Mouse (Mus musculus) Patski (cell line): ENCODE measurements at regions not wholly inside any gene's neighbourhood (a gene's known extent, or its start where the extent isn't known, plus 50 kb on each side); places are given as distances from the start of the nearest gene placed in this dataset.
A peak's percentile ranks its signal among the peaks of the same experiment; 100 is the strongest.
"Not testable (repeated sequence)": the region's sequence is repeated elsewhere in the genome, so short reads cannot be mapped to it uniquely, and the experiment has no call there.

Experiments used
- ATAC-seq: fragments of 100-300 bp; one replicate; pipeline ENCODE4 v1.8.0; 2021
- CTCF ChIA-PET: fragments of 350-600 bp; sonication (Branson Sonifier 250); formaldehyde crosslinking; loops from one replicate; lab custom pipeline; 2022; ENCODE audit warnings: inconsistent platforms; lab: Charles Lee
- POLR2A ChIA-PET: fragments of 350-600 bp; sonication (Branson Sonifier 250); formaldehyde crosslinking; loops from one replicate; lab custom pipeline; 2022; ENCODE audit warnings: antibody characterized with exemption, inconsistent platforms; lab: Charles Lee
- DNase-seq: peaks from one replicate; pipeline ENCODE4 v3.0.0-alpha.2; 2011; ENCODE audit warnings: low read depth, low spot score
- H3K27me3 ChIP-seq: fragments of 371-371 bp; one replicate; pipeline ENCODE4 v1.5.1; 2021
- CTCF ChIP-seq: fragments of 100-300 bp; IDR thresholded peaks from one replicate; pipeline ENCODE4 v1.5.1; 2021
- in situ Hi-C: fragments of 300-500 bp; cut with MboI; formaldehyde crosslinking; loops from 3 replicates; pipeline ENCODE4 v1.11.1; 2018; ENCODE audit warnings: low pct_unique_long_range_greater_than_20kb, mixed read lengths

DNA sequence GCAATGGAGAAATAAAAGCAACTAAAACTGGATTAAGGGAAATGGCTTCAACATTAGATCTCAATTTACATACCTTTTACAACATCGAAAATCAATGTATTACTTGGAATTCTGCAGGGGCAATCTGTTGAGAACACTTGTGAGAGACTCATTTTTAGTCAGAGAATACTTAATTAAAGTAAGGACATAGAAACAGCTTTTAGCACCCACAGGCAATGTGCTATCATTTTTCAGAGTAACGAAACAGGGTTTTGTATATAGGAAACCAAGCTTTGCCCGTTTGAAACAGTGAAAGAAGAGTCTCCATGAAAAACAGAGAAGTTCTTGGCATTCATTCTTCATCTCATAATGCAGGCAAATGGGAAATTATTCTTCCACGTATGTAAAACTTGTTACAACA is 196.4 kb downstream of the Tdrd3 start:
- TF ChIP-seq CTCF: no peak
- H3K27me3 ChIP-seq: peaks cover 23% of the 10 kb centered on the region
- ATAC-seq (no peak), DNase-seq (no peak)
- in situ Hi-C loops: no loop called here
- CTCF ChIA-PET: no interaction called here
- POLR2A ChIA-PET: interaction anchor here (0.6 kb wide), 1 partner anchor 13 kb away, joined by 5 read pairs; no protein-coding TSS in a partner anchor

DNA sequence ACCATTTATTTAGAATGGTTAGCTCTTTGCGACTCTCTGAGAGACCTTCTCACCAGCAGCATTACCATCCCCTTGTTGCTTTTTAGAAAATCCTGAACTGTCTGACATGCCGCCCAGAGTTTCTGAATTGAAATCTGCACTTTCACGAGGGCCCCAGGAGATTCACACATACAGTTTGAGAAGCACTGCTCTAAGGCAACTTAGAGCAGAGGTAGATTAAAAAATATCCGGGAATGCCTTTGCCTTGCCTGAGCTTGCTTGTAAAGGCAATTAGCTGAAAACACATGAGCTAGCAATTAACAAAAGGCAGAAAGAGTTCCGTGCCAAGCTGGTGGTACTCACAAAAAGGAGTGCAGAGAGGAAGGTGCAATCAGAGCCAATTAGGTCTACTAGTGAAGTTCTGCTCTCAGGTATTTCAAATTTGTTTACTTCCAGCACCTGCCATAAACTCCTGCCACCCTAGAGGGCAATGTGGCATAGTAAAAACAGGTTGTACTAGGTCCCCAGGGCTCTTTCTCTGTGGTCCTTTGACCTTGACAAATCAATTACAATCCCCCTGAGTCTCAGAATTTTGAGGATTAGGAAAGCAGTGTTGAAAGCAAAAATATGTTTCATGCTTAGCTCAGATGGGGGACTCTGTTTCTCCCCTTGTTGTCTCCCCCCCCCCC is 203.1 kb downstream of the Tdrd3 start:
- ATAC-seq (no peak), DNase-seq (no peak)
- ChIA-PET POLR2A (no interaction called here), CTCF (no interaction called here)
- in situ Hi-C loops: no loop called here
- H3K27me3 ChIP-seq: peaks cover 21% of the 10 kb centered on the region
- no peak for TF ChIP-seq CTCF

DNA sequence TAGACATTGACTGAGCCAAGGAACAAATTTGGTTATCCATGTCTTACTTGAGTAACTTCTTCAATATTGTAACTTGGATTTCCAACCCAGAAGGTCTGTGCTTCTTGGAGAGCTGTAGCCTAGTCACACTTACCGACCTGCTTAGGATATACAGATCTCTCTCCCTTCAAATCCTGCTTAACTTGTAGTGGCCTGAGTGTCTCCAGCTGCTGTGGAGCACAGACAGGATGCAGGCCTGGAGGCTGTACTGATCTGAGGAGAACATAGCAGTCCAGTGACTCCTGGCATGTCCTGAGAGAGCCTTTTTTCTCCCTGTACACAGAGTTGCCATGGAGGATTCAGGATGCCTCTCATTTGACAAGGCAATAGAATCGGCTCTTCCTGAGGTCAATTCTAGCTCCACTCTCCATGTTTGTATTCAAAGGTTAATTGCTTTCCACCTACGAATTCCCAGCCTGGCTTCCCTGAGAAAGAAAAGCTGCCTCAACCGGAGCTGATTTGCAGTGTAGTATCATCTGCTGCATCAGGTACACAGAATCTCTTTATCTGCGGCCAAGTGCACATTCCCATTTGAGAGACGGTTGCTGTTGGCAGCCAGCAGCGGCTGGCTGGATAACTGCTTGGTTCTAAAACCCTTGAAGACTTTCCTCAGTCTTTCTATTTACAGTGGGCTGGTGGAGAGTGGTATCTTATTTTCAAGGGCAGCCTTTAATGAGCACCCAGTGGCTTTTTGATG is 214.8 kb downstream of the Tdrd3 start:
- no peak for TF ChIP-seq CTCF
- ChIA-PET POLR2A (no interaction called here), CTCF (no interaction called here)
- H3K27me3 ChIP-seq: peaks cover 6% of the 10 kb centered on the region
- ATAC-seq (no peak), DNase-seq (no peak)
- in situ Hi-C loops: no loop called here

DNA sequence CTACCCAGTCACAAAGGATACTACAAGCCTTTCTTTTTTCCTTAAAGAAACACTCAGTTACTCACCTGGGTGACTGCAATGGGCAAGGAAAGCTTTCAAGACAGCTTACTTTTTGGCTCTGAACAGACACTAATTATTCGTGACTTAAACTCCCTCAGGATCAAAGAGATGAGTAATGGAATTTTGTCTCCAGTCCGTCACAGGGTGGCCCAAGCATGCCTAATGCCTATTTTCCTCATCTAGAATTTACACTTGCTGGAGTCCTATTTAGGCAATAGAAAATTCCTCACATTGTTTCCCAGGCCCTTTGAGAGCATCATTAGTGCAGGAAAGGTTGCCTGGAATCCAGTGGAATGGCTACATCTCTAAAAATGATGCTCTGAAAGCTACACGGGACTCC is 218.2 kb downstream of the Tdrd3 start:
- peak; percentile 26 for ATAC-seq
- POLR2A ChIA-PET: no interaction called here
- DNase-seq: peak; percentile 4
- no peaks in the 10 kb centered on the region for H3K27me3 ChIP-seq
- CTCF ChIA-PET: no interaction called here
- no peak for TF ChIP-seq CTCF
- in situ Hi-C loops: no loop called here

DNA sequence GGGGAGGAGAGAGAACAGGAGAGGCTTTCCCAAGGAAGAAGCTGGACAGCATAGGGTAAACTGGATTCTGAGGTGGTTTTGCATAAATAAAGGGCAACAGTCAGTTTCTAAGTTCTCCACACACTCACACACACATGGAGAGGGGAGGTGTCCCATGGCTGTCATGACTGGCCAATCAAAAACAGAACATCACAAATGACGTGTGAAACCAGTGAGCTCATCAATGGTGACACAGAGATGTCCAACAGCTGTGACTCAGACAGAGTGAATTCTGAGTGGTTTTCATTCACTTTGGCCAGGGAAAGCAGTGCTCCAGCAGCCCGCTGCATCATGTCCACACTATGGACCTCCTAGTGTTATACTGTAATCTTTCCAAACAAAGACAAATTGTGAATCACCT is 220.7 kb downstream of the Tdrd3 start:
- no peak for DNase-seq
- in situ Hi-C loops: no loop called here
- TF ChIP-seq CTCF: no peak
- ChIA-PET CTCF (no interaction called here), POLR2A (no interaction called here)
- H3K27me3 ChIP-seq: no peaks in the 10 kb centered on the region
- ATAC-seq: no peak

DNA sequence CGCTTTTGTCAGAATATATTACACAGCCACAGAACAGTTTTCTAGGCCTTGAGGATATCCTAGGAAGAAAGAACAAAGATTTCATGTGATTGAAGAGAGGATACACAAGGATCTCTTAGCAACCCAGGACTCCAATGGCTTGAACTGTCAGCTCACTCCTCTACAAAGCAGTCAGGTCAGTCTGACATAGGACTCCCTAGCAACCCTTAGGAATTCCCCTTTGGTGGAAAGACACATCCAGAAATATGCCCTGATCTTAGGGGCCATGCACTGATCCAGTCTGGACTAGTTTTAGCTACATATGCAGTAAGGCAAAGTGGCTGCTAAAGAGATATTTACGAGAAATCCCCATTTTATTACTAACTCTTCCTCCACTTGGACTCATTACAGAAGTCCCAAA is 251.5 kb downstream of the Tdrd3 start:
- ATAC-seq (no peak), DNase-seq (no peak)
- CTCF ChIA-PET: no interaction called here
- peaks cover 12% of the 10 kb centered on the region for H3K27me3 ChIP-seq
- in situ Hi-C loops: no loop called here
- POLR2A ChIA-PET: no interaction called here
- no peak for TF ChIP-seq CTCF

DNA sequence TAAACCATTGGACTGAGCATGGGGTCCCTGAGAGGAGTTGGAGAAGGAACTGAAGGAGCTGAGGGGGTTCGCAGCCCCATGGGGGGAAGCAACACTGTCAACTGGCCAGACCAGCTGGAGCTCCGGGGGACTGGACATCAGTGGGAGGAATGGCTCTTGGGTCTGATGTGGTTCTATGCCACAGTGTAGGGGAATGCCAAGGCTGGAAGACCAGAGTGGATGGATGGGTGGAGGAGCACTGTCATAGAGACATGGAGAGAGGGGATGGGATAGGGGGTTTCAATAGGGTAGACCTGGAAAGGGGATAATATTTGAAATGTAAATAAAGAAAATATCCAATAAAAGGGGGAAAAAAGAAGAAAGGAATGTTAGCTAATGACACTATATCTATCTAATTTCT is 253.1 kb downstream of the Tdrd3 start:
- ChIA-PET POLR2A (no interaction called here), CTCF (no interaction called here)
- DNase-seq (no peak), ATAC-seq (no peak)
- in situ Hi-C loops: no loop called here
- peaks cover 12% of the 10 kb centered on the region for H3K27me3 ChIP-seq
- TF ChIP-seq CTCF: no peak

DNA sequence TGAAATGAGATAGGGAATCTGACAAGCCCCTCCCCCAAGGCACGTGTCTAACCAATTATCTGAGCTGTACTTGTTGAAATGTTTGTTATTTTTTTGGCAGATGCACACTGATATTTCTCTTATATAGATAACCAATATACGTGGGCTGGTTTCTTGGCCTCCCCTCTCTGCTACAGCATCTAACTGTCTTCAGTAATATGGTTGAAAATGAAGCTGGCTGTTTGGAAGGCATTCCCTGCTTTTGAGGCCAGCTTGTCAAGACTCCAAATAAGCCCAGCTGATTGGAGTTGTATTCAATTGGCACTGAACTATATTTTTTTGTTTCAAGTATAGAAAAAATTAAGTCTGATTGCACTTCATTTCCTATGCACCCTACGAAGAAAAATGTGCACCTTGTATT is 264.3 kb downstream of the Tdrd3 start:
- in situ Hi-C loops: no loop called here
- POLR2A ChIA-PET: no interaction called here
- DNase-seq: no peak
- TF ChIP-seq CTCF: no peak
- ATAC-seq: no peak
- CTCF ChIA-PET: interaction anchor here (1.0 to 1.2 kb wide), 2 partner anchors 10 to 30 kb away, joined by 3 read pairs; no protein-coding TSS in a partner anchor
- no peaks in the 10 kb centered on the region for H3K27me3 ChIP-seq

DNA sequence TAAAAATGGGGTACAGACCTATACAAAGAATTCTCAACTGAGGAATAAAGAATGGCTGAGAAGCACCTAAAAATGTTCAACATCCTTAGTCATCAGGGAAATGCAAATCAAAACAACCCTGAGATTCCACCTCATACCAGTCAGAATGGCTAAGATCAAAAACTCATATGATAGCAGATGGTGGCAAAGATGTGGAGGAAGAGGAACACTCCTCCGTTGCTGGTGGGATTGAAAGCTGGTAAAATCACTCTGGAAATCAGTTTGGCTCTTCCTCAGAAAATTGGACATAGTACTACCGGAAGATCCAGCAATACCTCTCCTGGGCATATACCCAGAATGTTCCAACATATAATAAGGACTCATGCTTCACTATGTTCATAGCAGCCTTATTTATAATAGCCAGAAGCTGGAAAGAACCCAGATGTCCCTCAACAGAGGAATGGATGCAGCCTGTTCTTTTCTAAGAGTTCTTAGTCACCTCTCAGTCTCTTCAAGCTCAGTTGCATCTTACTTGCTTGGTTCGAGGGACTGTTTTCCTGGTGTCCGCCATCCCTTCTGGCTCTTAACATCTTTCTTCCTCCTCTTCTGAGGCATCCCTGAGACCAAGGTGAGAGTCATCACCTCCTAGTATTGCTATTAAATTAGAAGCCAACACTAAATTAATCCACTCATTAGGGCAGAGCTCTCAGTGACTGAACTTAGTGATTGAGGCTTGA is 266.8 kb downstream of the Tdrd3 start:
- POLR2A ChIA-PET, H3K27me3 ChIP-seq, ATAC-seq, DNase-seq, in situ Hi-C loops, CTCF ChIA-PET: not testable (repeated sequence)

DNA sequence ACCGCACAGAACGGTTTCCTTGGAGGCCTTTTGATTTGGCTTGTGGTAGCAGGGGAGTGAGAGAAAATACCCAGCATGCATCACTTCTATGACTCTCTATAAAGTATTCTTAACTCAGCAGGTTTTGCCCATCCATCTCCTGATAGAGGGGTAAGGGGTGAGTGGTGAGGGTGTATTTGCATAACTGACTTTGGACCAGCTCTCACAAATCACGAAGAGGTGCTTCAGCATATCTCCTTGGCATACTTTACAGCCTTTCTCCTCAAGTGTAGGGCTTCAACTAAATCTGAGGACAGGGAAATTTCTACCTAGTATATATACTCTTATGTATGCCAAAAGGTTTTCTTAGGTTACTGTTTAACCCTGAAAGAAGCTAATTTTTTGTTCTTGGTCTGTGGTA is 273.4 kb downstream of the Tdrd3 start:
- ATAC-seq (no peak), DNase-seq (no peak)
- in situ Hi-C loops: no loop called here
- POLR2A ChIA-PET: no interaction called here
- H3K27me3 ChIP-seq: peaks cover 10% of the 10 kb centered on the region
- CTCF ChIA-PET: interaction anchor here (1.4 kb wide), 1 partner anchor 9 kb away, joined by 3 read pairs; no protein-coding TSS in a partner anchor
- TF ChIP-seq CTCF: no peak

DNA sequence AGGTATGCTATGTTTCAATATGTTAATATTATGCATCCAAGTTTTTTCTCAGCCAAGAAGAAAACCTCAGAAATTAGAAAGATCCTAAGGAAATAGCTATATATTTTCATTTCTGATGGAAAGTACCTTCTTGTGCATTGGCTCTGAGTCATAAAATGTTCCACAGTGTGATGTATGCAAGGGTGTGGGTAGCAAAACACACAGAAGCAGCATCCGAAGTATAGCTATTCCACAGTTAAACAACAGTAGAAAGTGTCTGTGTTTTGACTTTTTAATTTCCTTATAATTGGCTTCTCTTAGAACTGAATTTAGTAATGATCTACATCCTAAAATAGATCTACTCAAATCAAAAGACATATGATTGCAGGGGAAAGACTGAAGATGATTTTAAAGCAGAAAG is 320.0 kb downstream of the Tdrd3 start:
- TF ChIP-seq CTCF: no peak
- ATAC-seq (no peak), DNase-seq (no peak)
- in situ Hi-C loops: no loop called here
- CTCF ChIA-PET: no interaction called here
- POLR2A ChIA-PET: no interaction called here
- H3K27me3 ChIP-seq: no peaks in the 10 kb centered on the region
